Mouse (Mus musculus) stomach, embryonic 15.5 days (tissue): Measurements from ENCODE around the gene Hexb. TPM values are rescaled to one million over a fixed set of nuclear protein-coding genes. Genes with fewer than 3 reads are reported as not detected.

ENCODE experiments used
- ATAC-seq: fragments of 200-750 bp; cut with Nextera tagmentation; 2 replicates; pipeline ENCODE4 v1.8.0; 2017; ENCODE audit warnings: low read depth, moderate number of reproducible peaks, moderate TSS enrichment; ENCODE audit not compliant: insufficient read depth, low FRiP score
- H3K27ac ChIP-seq: fragments of 300-500 bp; sonication (generic); 2 replicates; pipeline ENCODE4 v1.5.1; 2015; ENCODE audit warnings: mild to moderate bottlenecking, inconsistent platforms
- H3K27me3 ChIP-seq: fragments of 300-500 bp; sonication (generic); replicated peaks from 2 replicates; pipeline ENCODE4 v1.6.1; 2015; ENCODE audit warnings: inconsistent platforms
- H3K36me3 ChIP-seq: fragments of 300-500 bp; sonication (generic); 2 replicates; pipeline ENCODE4 v1.6.1; 2015; ENCODE audit warnings: inconsistent platforms
- H3K4me1 ChIP-seq: fragments of 300-500 bp; sonication (generic); 2 replicates; pipeline ENCODE4 v1.6.1; 2015; ENCODE audit warnings: inconsistent platforms
- H3K4me2 ChIP-seq: fragments of 300-500 bp; sonication (generic); 2 replicates; pipeline ENCODE4 v1.6.1; 2015; ENCODE audit warnings: mild to moderate bottlenecking, inconsistent platforms
- H3K4me3 ChIP-seq: fragments of 300-500 bp; sonication (generic); replicated peaks from 2 replicates; pipeline ENCODE4 v1.5.1; 2015; ENCODE audit warnings: inconsistent platforms
- H3K9ac ChIP-seq: fragments of 300-500 bp; sonication (generic); 2 replicates; pipeline ENCODE4 v1.6.1; 2015; ENCODE audit warnings: inconsistent platforms
- H3K9me3 ChIP-seq: fragments of 300-500 bp; sonication (generic); 2 replicates; pipeline ENCODE4 v1.6.1; 2016; ENCODE audit warnings: inconsistent platforms
- WGBS: fragments of 180-500 bp; shearing (Covaris S2); methylation state at CpG from one replicate; pipeline ENCODE4 v1.1.7; 2015; 5-methylcytosine and 5-hydroxymethylcytosine counted together
- polyA plus RNA-seq: library from polyadenylated mRNA; unstranded; fragments of >200 nt; fragmentation: Nextera tagmentation; extraction: Ambion mirVana; gene quantifications from 2 replicates; pipeline ENCODE4 v1.2.1, GENCODE M21; 2015

The Hexb gene
- polyA plus RNA-seq, result 42.7 and 44.6 TPM in 2 replicates

DNA sequence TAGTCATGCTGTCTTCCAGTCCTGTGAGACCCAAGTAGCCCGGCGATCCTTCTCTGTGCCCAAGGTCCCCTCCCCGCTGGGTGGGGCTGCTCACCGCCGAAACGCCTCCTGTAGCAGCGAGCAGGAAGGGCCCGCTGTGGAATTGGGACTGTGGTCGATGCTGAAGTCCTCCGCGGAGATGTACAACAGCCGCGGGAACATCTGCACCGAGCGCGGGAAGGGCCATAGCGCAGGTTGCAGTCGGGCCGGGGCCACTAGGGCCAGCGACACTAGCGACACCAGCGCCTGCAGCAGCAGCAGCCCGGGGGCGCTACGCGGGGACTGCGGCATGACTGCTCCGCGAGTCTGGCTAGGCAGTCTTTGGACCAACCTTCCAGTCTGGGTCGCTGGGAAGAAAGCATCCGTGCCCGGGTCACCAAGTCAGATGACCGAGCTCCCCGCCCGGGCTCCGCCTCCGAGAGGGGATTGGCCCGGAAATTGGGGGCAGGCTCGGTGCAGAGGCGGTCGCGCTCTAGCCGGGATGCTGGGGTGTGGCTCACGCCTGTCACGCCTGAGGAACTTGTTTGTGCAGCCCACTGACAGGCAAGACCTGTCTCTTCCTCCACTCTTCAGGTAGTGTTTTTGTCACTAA, at the start of gene Hexb:
Hexb (minus strand) TSS at position 426 of the 631 bp plus-strand sequence.
- H3K4me2 ChIP-seq, result peak within 1 kb of the TSS; percentile 93
- H3K9ac ChIP-seq, result peak within 1 kb of the TSS; percentile 60; the same call in 1 of the 2 replicates
- H3K4me1 ChIP-seq, result no peaks in the 10 kb centered on the region
- H3K27me3 ChIP-seq, result no peaks in the 10 kb centered on the region
- H3K27ac ChIP-seq, result peak within 1 kb of the TSS; percentile 81
- no peaks in the 10 kb centered on the region for H3K9me3 ChIP-seq
- H3K4me3 ChIP-seq, result peak within 1 kb of the TSS; percentile 75
- ATAC-seq, result peak; percentile 92
- no peaks in the 10 kb centered on the region for H3K36me3 ChIP-seq
- under 1% methylated on average over 45 of the region's 45 CpGs for WGBS

DNA sequence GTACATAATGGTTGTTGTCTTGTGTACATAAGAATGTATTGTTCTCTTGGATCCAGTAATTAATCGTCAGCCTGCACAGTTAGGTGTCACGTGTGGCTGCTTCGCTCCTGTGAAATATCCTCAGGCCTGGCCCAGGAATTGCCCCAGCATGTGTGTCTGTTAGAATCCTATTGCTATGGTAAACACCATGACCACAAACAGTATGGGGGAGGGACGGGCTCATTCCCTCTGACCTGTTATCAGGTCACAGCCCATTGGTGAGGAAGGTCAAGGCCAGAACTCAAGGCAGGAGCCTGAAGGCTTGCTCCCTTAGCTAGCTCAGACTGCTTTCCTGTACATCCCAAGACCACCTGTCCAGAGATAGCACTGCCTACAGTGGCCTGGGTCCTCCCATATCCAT, 49.6 kb upstream of the Hexb start:
- Histone ChIP-seq H3K27me3 (no peaks in the 10 kb centered on the region), H3K27ac (no peak overlapping the region), H3K9ac (no peak overlapping the region), H3K9me3 (no peaks in the 10 kb centered on the region), H3K4me3 (no peak overlapping the region), H3K4me2 (no peak overlapping the region), H3K36me3 (peaks cover 30% of the 10 kb centered on the region), H3K4me1 (peaks cover 48% of the 10 kb centered on the region)
- 73% methylated on average over 4 of the region's 4 CpGs for WGBS
- ATAC-seq, result no peak

DNA sequence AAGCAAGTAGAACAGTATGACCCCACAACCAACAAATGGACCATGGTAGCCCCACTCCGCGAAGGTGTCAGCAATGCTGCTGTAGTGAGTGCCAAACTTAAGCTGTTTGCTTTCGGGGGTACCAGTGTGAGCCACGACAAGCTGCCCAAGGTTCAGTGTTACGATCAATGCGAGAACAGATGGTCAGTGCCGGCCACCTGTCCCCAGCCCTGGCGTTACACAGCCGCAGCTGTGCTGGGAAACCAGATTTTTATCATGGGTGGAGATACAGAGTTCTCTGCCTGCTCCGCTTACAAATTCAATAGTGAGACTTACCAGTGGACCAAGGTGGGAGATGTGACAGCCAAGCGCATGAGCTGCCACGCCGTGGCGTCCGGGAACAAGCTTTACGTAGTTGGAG, 48.1 kb upstream of the Hexb start:
- H3K9me3 ChIP-seq, result no peaks in the 10 kb centered on the region
- no peak overlapping the region for H3K4me2 ChIP-seq
- H3K36me3 ChIP-seq, result peaks cover 30% of the 10 kb centered on the region
- no peak overlapping the region for H3K4me3 ChIP-seq
- 85% methylated on average over 16 of the region's 16 CpGs for WGBS
- ATAC-seq, result no peak
- H3K27me3 ChIP-seq, result no peaks in the 10 kb centered on the region
- H3K27ac ChIP-seq, result no peak overlapping the region
- H3K4me1 ChIP-seq, result peaks cover 46% of the 10 kb centered on the region
- no peak overlapping the region for H3K9ac ChIP-seq

DNA sequence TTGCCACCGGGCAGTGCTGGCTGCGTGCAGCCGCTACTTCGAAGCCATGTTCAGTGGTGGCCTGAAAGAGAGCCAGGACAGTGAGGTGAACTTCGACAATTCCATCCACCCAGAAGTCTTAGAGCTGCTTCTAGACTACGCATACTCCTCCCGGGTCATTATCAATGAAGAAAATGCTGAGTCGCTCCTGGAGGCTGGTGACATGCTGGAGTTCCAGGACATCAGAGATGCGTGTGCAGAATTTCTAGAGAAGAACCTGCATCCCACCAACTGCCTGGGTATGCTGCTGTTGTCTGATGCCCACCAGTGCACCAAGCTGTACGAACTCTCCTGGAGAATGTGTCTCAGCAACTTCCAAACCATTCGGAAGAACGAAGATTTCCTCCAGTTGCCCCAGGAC, 47.0 kb upstream of the Hexb start:
- H3K4me2 ChIP-seq, result peak overlapping the region; percentile 83; the same call in 1 of the 2 replicates
- H3K4me1 ChIP-seq, result peaks cover 49% of the 10 kb centered on the region
- H3K27ac ChIP-seq, result no peak overlapping the region
- no peak overlapping the region for H3K4me3 ChIP-seq
- H3K36me3 ChIP-seq, result peaks cover 25% of the 10 kb centered on the region
- ATAC-seq, result no peak
- WGBS, result 89% methylated on average over 12 of the region's 12 CpGs
- no peaks in the 10 kb centered on the region for H3K9me3 ChIP-seq
- no peaks in the 10 kb centered on the region for H3K27me3 ChIP-seq
- H3K9ac ChIP-seq, result no peak overlapping the region

DNA sequence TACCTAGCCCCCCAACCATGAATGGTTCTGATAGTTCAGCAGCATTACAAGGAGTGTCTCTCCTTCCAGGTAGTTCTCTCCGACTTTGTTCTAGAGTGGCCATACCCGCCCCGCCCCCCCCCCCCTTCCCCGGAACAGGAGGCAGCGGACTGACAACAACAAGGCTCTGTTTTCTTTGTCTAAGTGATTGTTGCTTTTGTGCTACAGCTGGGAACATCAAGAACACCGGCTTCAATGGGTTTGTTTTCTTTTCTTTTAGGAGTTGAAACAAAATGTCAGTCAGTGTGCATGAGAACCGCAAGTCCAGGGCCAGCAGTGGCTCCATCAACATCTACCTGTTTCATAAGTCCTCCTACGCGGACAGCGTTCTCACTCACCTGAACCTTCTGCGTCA, 46.6 kb upstream of the Hexb start:
- no peaks in the 10 kb centered on the region for H3K9me3 ChIP-seq
- ATAC-seq, result no peak

DNA sequence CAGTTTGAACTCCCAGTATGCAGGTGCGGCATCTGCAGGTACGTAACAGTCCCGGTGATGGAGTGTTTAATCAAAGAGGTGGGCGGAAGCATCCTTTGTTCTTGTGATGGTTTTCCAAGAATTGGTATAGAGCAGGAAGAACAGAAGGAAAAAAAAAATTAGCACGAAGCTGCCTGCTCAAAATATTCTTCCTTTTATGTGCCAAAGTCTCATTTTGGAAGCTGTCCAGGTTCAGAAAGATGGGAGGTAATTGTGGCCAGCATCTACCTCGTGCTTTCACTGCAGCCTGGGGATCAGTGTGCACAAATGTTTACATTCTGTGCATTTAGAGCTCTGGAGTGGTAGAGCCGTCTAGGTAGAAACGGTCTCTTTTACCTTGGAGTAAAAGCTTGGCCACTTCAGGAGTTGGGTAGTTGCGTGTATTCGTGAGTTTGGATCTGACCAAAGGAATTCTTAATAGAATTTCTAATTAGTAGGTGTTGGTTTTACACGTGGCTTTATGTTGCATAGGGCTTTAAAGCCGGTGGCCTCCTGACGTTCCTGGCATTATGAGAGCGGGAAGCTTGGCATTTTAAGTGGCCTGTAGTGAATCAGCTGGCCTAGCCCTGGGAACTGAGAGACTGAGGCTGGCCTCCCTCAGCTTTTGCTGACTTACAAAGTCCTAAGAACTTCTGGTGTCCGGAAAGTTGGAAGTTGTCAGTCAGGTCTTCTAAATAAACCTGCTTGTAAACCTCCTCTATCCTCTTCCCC, 46.0 kb upstream of the Hexb start:
- no peak overlapping the region for H3K9ac ChIP-seq
- peaks cover 25% of the 10 kb centered on the region for H3K36me3 ChIP-seq
- no peaks in the 10 kb centered on the region for H3K27me3 ChIP-seq
- H3K4me3 ChIP-seq, result peak overlapping the region; percentile 71
- no peaks in the 10 kb centered on the region for H3K9me3 ChIP-seq
- peak overlapping the region; percentile 83 for H3K4me2 ChIP-seq
- H3K27ac ChIP-seq, result no peak overlapping the region
- no peak for ATAC-seq
- WGBS, result 37% methylated on average over 15 of the region's 15 CpGs
- H3K4me1 ChIP-seq, result peaks cover 45% of the 10 kb centered on the region

More for the DNA sequence above, 46.6 kb upstream of the Hexb start:
- no peak overlapping the region for H3K9ac ChIP-seq
- no peak overlapping the region for H3K27ac ChIP-seq
- no peaks in the 10 kb centered on the region for H3K27me3 ChIP-seq
- peak overlapping the region; percentile 83 for H3K4me2 ChIP-seq
- 77% methylated on average over 11 of the region's 11 CpGs for WGBS
- H3K36me3 ChIP-seq, result peaks cover 25% of the 10 kb centered on the region
- no peak overlapping the region for H3K4me3 ChIP-seq
- peaks cover 50% of the 10 kb centered on the region for H3K4me1 ChIP-seq

DNA sequence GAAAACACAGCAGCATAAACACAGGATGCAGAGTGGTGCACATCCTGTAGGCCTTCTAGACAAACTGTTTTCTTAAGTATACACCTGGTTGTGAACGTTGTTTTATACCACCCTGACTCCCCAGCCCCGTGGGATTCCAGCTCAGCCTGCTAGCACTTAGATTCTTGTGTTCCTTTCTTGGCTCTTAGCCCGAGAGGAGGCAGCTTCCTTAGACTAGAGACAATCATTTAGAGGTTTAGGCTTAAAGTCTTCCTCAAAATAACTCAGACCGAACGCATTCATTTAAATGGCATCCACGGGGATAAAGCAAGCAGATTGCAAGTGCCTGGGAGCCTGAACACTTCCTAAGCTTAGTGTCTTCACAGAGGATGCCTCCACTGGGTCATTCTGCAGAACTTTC, 44.6 kb upstream of the Hexb start:
- no peaks in the 10 kb centered on the region for H3K9me3 ChIP-seq
- ATAC-seq, result no peak
- no peak overlapping the region for H3K27ac ChIP-seq
- peaks cover 31% of the 10 kb centered on the region for H3K4me1 ChIP-seq
- no peaks in the 10 kb centered on the region for H3K27me3 ChIP-seq
- 7% methylated on average over 6 of the region's 6 CpGs for WGBS
- peak overlapping the region; percentile 83 for H3K4me2 ChIP-seq
- peak overlapping the region; percentile 71 for H3K4me3 ChIP-seq
- peaks cover 25% of the 10 kb centered on the region for H3K36me3 ChIP-seq
- H3K9ac ChIP-seq, result 0 out of 2 replicates have a peak overlapping the region, but pooled peaks have one; percentile 8

DNA sequence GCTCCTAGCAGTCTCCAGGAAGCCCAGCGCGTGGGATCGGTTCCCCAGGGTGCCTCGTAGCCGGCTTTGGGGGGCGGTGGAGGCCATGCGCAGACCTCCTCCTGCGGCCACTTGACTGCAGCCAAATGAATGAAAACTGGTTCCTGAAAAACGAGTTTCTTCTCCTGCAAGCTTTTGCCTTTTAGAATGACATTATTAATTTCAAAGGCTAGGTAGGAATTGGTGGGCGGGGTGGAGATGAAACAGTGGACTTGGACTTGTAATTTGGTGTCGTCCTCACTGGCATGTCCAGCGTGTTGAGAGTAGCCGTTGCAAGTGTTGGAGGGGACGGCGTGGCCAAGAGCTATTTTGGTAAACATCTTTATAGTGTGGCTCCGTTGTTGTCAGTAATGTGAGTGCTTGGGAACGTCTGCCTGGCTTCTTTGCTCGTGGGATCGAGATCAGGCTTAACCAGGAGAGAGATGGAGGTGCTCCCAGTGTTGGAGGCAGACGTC, 43.7 kb upstream of the Hexb start:
- under 1% methylated on average over 20 of the region's 20 CpGs for WGBS
- Histone ChIP-seq H3K4me1 (peaks cover 31% of the 10 kb centered on the region), H3K36me3 (peaks cover 19% of the 10 kb centered on the region)

DNA sequence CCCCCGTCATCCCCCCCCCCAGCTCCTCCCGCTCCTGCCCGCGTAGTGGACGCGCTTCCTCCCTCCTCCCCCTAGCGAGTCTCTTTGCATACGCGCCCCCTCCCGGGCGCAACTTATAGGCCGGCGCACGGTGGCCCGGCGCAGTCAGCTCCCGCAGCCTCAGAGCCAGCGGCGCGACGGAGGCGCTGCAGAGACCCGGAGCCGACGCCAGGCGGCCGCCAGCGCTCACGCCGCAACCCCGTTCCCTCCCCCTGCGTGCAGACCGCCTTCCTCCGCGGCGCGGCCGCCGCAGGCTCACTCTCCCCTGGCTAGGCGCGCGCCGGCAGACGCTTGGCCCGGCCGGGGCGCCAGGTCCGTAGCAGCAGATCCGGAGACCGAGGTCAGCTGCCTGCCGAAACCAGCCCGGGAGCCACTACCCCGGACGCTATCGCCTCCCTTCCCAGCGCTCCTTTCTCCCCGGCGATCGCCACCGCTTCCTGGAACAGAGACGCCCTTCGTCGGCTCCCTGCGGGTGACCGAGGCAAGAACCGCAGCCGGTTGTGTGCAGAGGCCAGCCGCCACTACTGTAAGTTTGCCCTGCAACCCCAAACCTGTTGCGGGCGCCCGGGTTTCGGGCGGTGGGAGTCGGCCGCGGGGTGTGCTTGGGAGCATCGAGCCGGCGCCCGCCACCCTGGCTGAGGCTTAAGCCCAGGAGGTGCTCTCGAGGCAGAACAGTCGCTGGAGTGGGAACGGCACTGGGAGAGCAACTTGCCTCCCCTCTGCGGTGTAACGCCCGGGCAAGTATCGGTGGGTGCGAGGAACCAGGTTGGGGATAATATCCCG, 43.0 kb upstream of the Hexb start, which contains the start of gene Enc1:
Enc1 (plus strand) TSS at position 141 of the 822 bp plus-strand sequence.
- peak within 1 kb of the TSS; percentile 71 for H3K4me3 ChIP-seq
- no peaks in the 10 kb centered on the region for H3K27me3 ChIP-seq
- peak within 1 kb of the TSS; percentile 83 for H3K4me2 ChIP-seq
- WGBS, result under 1% methylated on average over 77 of the region's 89 CpGs
- ATAC-seq, result peak; percentile 93
- H3K27ac ChIP-seq, result peak within 1 kb of the TSS; percentile 93
- H3K9ac ChIP-seq, result peak within 1 kb of the TSS; percentile 87
- peaks cover 14% of the 10 kb centered on the region for H3K36me3 ChIP-seq
- H3K4me1 ChIP-seq, result peaks cover 27% of the 10 kb centered on the region
- H3K9me3 ChIP-seq, result no peaks in the 10 kb centered on the region

More for the DNA sequence above, 43.7 kb upstream of the Hexb start:
- Histone ChIP-seq H3K9ac (peak overlapping the region; percentile 87), H3K4me3 (peak overlapping the region; percentile 71), H3K27me3 (no peaks in the 10 kb centered on the region), H3K4me2 (peak overlapping the region; percentile 83), H3K9me3 (no peaks in the 10 kb centered on the region), H3K27ac (peak overlapping the region; percentile 93)
- no peak for ATAC-seq

DNA sequence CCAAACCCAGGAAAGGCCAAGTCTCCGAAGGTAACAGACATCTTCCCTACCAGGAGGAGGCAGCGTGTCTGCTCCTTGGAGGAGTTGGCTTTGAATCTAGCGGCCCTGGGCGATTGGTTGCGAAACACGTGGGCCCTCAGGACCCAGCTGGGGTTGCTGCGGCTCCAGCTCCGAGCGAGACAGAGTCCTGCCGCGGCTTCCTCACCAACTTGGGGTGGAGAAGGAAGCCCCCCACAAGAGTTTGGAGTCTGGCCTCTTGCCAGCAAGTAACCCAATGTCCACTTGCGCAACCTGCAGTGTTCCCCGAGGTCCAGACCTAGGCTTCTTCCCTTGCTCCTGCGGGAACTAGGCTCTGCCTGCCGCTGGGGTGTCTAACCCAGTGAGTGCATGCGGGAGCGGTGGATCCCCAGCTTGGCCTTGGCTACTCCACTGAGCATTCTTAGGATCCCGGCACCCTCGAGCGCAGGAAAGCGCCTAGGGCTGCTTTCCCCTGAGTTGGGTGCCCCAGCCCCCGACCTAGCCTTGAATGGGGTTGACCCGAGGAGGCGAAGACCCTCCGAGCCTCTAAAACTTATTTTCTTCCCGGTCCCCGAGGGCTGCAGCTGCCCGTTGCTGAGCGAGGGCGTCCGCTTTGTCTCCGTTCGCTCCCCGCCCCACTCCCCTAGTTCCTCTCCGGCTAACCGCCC, 42.3 kb upstream of the Hexb start:
- peak overlapping the region; percentile 71 for H3K4me3 ChIP-seq
- no peaks in the 10 kb centered on the region for H3K9me3 ChIP-seq
- H3K27me3 ChIP-seq, result no peaks in the 10 kb centered on the region
- peak overlapping the region; percentile 83 for H3K4me2 ChIP-seq
- peak overlapping the region; percentile 93 for H3K27ac ChIP-seq
- peak; percentile 38 for ATAC-seq
- H3K4me1 ChIP-seq, result peaks cover 27% of the 10 kb centered on the region
- WGBS, result under 1% methylated on average over 35 of the region's 36 CpGs
- peak overlapping the region; percentile 53; the same call in 1 of the 2 replicates for H3K9ac ChIP-seq
- peaks cover 6% of the 10 kb centered on the region for H3K36me3 ChIP-seq
